Mouse (Mus musculus) cerebellum, adult 2 months (tissue): ENCODE measurements around the gene Vmn1r195.

ENCODE experiments used
- CTCF ChIP-seq: fragments of 200-500 bp; IDR thresholded peaks from 2 replicates; pipeline ENCODE4 v1.5.1; 2011; ENCODE audit warnings: low read depth, mild to moderate bottlenecking, control low read depth, low read length, moderate library complexity, borderline replicate concordance; ENCODE audit not compliant: insufficient read depth
- POLR2A ChIP-seq: fragments of 200-500 bp; IDR thresholded peaks from 2 replicates; pipeline ENCODE4 v1.6.1; 2011; ENCODE audit warnings: low read length, control low read depth, borderline replicate concordance; ENCODE audit not compliant: insufficient read depth

DNA sequence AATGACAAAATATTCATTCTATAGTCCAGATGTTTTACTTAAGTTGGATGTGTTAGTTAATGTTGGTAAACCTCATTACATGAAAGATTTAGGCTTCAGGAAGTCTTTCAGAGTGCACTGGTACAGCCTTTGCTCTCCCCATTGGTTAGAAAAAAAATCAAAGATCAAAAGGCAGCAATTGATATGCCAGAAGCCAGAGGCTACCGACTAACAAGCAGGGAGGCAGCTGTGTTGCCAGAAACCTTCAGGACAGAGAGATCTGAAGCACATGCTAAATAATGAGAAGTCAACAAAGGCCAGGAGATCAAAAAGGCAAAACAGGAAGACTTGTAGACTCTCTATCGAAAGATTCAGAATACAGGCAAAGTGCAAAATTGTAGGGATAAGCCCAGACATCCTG, 1.4 kb downstream of the Vmn1r195 start:
- TF ChIP-seq CTCF: no peak
- TF ChIP-seq POLR2A: no peak
